Mouse (Mus musculus): ENCODE measurements at regions not wholly inside any gene's neighbourhood (a gene's known extent, or its start where the extent isn't known, plus 50 kb on each side); places are given as distances from the start of the nearest gene placed in this dataset.
A peak's percentile ranks its signal among the peaks of the same experiment; 100 is the strongest.

- DNase-seq (ENCODE audit: low read depth), result no peak
Observed at GRCm38 (mm10) chr15:59207976-59208375, 318.9 kb downstream of the Gm49356 start.

- DNase-seq (ENCODE audit: low read depth), result no peak
Observed at GRCm38 (mm10) chr15:59212362-59212761, 323.3 kb downstream of the Gm49356 start.

GRCm38 (mm10) chr15:59214096-59214495 is 325.0 kb downstream of the Gm49356 start:
- DNase-seq (ENCODE audit: low read depth), result no peak

GRCm38 (mm10) chr15:59215239-59215638 is 326.1 kb downstream of the Gm49356 start:
- DNase-seq (ENCODE audit: low read depth), result no peak

GRCm38 (mm10) chr15:59217481-59217880 is 328.4 kb downstream of the Gm49356 start:
- DNase-seq (ENCODE audit: low read depth), result no peak

- no peak for DNase-seq (ENCODE audit: low read depth)
Observed at GRCm38 (mm10) chr15:59218916-59219315, 329.8 kb downstream of the Gm49356 start.

- no peak for DNase-seq (ENCODE audit: low read depth)
Observed at GRCm38 (mm10) chr15:59225637-59226036, 336.5 kb downstream of the Gm49356 start.

GRCm38 (mm10) chr15:59227293-59227692 is 338.2 kb downstream of the Gm49356 start:
- no peak for DNase-seq (ENCODE audit: low read depth)

- no peak for DNase-seq (ENCODE audit: low read depth)
Observed at GRCm38 (mm10) chr15:59230536-59230935, 341.4 kb downstream of the Gm49356 start.

- DNase-seq (ENCODE audit: low read depth), result no peak
Observed at GRCm38 (mm10) chr15:59231703-59232102, 342.6 kb downstream of the Gm49356 start.

- no peak for DNase-seq (ENCODE audit: low read depth)
Observed at GRCm38 (mm10) chr15:59232290-59232689, 343.2 kb downstream of the Gm49356 start.

- no peak for DNase-seq (ENCODE audit: low read depth)
Observed at GRCm38 (mm10) chr15:59237446-59238161, 348.5 kb downstream of the Gm49356 start.

- DNase-seq (ENCODE audit: low read depth), result no peak
Observed at GRCm38 (mm10) chr15:59241752-59242151, 352.7 kb downstream of the Gm49356 start.

- DNase-seq (ENCODE audit: low read depth), result no peak
Observed at GRCm38 (mm10) chr15:59245927-59246649, 357.0 kb downstream of the Gm49356 start.

- DNase-seq (ENCODE audit: low read depth), result no peak
Observed at GRCm38 (mm10) chr15:59248477-59249260, 359.6 kb downstream of the Gm49356 start.

- no peak for DNase-seq (ENCODE audit: low read depth)
Observed at GRCm38 (mm10) chr15:59261380-59261779, 372.3 kb downstream of the Gm49356 start.

GRCm38 (mm10) chr15:59262380-59262779 is 373.3 kb downstream of the Gm49356 start:
- no peak for DNase-seq (ENCODE audit: low read depth)

GRCm38 (mm10) chr15:59263433-59264328 is 374.6 kb downstream of the Gm49356 start:
- DNase-seq (ENCODE audit: low read depth), result peak; percentile 80

All from induced T-regulatory cell, adult 2 months (primary cell).